Mouse (Mus musculus) erythroblast, embryonic 14.5 days (primary cell): ENCODE data around the gene Fbxw4. TPM values are rescaled to one million over a fixed set of nuclear protein-coding genes. Genes with fewer than 3 reads are reported as not detected.

Experiments
- H3K27me3 ChIP-seq: 2 replicates; pipeline ENCODE4 v1.6.1; 2012; ENCODE audit warnings: inconsistent platforms; ENCODE audit not compliant: control insufficient read depth
- H3K36me3 ChIP-seq: 2 replicates; pipeline ENCODE4 v1.6.1; 2012; ENCODE audit warnings: mild to moderate bottlenecking, inconsistent platforms; ENCODE audit not compliant: control insufficient read depth
- H3K4me1 ChIP-seq: 2 replicates; pipeline ENCODE4 v1.6.1; 2012; ENCODE audit warnings: inconsistent platforms; ENCODE audit not compliant: control insufficient read depth
- H3K4me3 ChIP-seq: replicated peaks from 2 replicates; pipeline ENCODE3; 2012; ENCODE audit warnings: moderate library complexity, mild to moderate bottlenecking, inconsistent platforms
- H3K9me3 ChIP-seq: 2 replicates; pipeline ENCODE4 v1.6.1; 2012; ENCODE audit warnings: low read length, inconsistent platforms, mixed read lengths; ENCODE audit not compliant: control insufficient read depth
- GATA1 ChIP-seq: IDR thresholded peaks from 2 replicates; pipeline ENCODE4 v1.6.1; 2012; ENCODE audit warnings: low read length, inconsistent platforms, mixed read lengths
- TAL1 ChIP-seq: IDR thresholded peaks from 3 replicates; pipeline ENCODE4 v1.6.1; 2012; ENCODE audit warnings: low read length, inconsistent platforms, mixed read lengths
- polyA plus RNA-seq: library from polyadenylated mRNA; stranded (reverse); fragments of >175 nt; gene quantifications from 2 replicates; pipeline ENCODE4 v1.2.3, GENCODE M21; 2012

The Fbxw4 gene
- polyA plus RNA-seq, 1 experiment: 8.5 TPM

GRCm38 (mm10) chr19:45680495-45681130 lies 20.5 kb upstream of the Fbxw4 start:
- Histone ChIP-seq H3K27me3 (peaks cover 33% of the 10 kb centered on the region), H3K36me3 (no peaks in the 10 kb centered on the region), H3K4me1 (peaks cover 25% of the 10 kb centered on the region), H3K9me3 (no peaks in the 10 kb centered on the region), H3K4me3 (no peak overlapping the region)
- no peak for TF ChIP-seq GATA1

GRCm38 (mm10) chr19:45676723-45677269 lies 16.7 kb upstream of the Fbxw4 start:
- H3K36me3 ChIP-seq: no peaks in the 10 kb centered on the region
- H3K4me3 ChIP-seq: peak overlapping the region; percentile 66
- H3K27me3 ChIP-seq: peaks cover 62% of the 10 kb centered on the region
- no peaks in the 10 kb centered on the region for H3K9me3 ChIP-seq
- peaks cover 31% of the 10 kb centered on the region for H3K4me1 ChIP-seq
- TF ChIP-seq TAL1 (no peak), GATA1 (no peak)

- Histone ChIP-seq H3K9me3 (no peaks in the 10 kb centered on the region), H3K27me3 (peaks cover 58% of the 10 kb centered on the region), H3K4me3 (peak overlapping the region; percentile 66), H3K4me1 (peaks cover 27% of the 10 kb centered on the region), H3K36me3 (no peaks in the 10 kb centered on the region)
- TF ChIP-seq TAL1: no peak
- TF ChIP-seq GATA1: no peak
Observed at GRCm38 (mm10) chr19:45675720-45676581, 15.8 kb upstream of the Fbxw4 start.

DNA sequence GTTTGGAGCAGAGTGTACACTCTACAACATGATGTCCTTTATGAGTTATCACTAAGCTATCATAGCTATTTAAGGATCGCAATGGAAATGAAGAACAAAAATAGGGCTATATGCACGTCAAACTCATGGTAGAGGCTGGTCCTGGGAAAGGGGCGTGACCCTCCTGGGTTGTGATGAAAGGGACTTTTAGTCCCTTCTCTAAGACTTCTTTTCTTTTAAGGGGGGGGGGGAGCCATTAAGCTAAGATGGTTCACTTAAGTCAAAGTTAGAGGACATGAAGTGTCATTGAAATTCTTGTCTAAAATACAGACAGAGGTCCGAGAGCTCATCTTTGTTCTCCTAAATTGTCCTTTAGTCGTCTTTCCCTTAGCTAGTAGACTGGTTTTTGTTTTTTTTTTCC lies 15.1 kb upstream of the Fbxw4 start:
- Histone ChIP-seq H3K4me3 (peak overlapping the region; percentile 66), H3K4me1 (peaks cover 19% of the 10 kb centered on the region), H3K36me3 (no peaks in the 10 kb centered on the region), H3K9me3 (no peaks in the 10 kb centered on the region), H3K27me3 (peaks cover 58% of the 10 kb centered on the region)
- TF ChIP-seq GATA1 (no peak), TAL1 (no peak)

GRCm38 (mm10) chr19:45672971-45673370 lies 12.9 kb upstream of the Fbxw4 start:
- no peaks in the 10 kb centered on the region for H3K9me3 ChIP-seq
- TF ChIP-seq TAL1: no peak
- no peak for TF ChIP-seq GATA1
- H3K27me3 ChIP-seq: peaks cover 53% of the 10 kb centered on the region
- no peak overlapping the region for H3K4me3 ChIP-seq
- H3K4me1 ChIP-seq: peaks cover 19% of the 10 kb centered on the region
- H3K36me3 ChIP-seq: no peaks in the 10 kb centered on the region

DNA sequence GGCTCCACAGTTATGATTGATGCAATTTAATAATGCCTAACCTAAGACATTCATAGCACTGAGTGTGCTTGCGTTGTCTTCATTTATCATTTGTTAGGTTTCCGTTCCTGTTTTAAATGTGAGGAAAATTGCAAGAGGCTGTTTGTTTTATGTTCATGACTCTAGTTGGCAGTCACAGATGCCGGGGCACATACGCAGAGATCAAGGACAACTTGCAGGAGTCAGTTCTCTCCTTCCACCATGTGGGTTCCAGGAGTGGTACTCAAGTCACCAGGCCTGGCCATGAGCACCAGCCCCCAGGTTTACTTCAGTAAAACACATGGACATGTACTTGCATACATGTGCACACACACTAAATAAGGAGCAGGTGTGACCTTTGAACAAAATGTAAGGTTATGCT lies 8.9 kb upstream of the Fbxw4 start:
- Histone ChIP-seq H3K36me3 (no peaks in the 10 kb centered on the region), H3K4me1 (no peaks in the 10 kb centered on the region), H3K4me3 (no peak overlapping the region), H3K27me3 (peaks cover 24% of the 10 kb centered on the region), H3K9me3 (no peaks in the 10 kb centered on the region)
- TF ChIP-seq GATA1: no peak
- no peak for TF ChIP-seq TAL1

DNA sequence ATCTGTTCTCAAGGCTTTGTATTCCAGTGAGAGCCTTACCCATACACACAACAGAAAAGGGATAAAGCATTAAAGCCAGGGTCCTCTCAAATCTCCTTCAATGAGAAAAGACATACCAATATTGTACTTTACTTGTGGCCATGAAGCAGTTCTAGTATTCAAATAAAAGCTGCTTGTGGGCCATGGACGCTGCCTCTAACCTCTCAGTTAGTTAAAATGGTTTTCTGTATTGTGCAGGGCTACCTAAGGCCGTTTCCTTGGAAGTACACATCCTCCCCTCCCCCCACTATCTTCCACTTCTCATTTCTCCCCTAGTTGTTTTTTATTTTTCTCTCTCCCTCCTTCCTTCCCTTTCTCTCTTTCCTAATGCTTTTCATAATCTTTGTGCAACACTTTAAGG lies 3.7 kb upstream of the Fbxw4 start:
- peaks cover 2% of the 10 kb centered on the region; the same call in 1 of the 2 replicates for H3K36me3 ChIP-seq
- no peak overlapping the region for H3K4me3 ChIP-seq
- H3K4me1 ChIP-seq: peaks cover 17% of the 10 kb centered on the region
- TF ChIP-seq GATA1 (no peak), TAL1 (no peak)
- no peaks in the 10 kb centered on the region for H3K27me3 ChIP-seq
- H3K9me3 ChIP-seq: no peaks in the 10 kb centered on the region

DNA sequence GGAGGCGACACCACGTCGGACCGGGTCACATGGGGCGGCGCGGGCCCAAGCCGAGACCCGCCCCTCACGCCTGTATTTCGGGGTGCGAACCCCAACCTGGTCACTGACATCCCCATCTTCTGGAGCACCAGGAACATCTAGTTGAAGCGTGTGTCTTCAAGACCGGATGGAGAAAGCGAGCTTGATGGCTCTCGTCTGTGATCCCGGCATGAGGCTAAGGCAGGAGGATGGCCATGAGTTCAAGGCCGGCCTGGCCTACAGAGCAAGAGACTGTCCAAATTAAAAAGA lies 335 bp upstream of the Fbxw4 start:
- no peak for TF ChIP-seq TAL1
- TF ChIP-seq GATA1: no peak
- Histone ChIP-seq H3K27me3 (no peaks in the 10 kb centered on the region), H3K4me3 (peak overlapping the region; percentile 99), H3K9me3 (no peaks in the 10 kb centered on the region), H3K4me1 (peaks cover 43% of the 10 kb centered on the region), H3K36me3 (peaks cover 16% of the 10 kb centered on the region)

- no peak for TF ChIP-seq TAL1
- no peak for TF ChIP-seq GATA1
- Histone ChIP-seq H3K27me3 (no peaks in the 10 kb centered on the region), H3K9me3 (no peaks in the 10 kb centered on the region), H3K4me3 (peak overlapping the region; percentile 99), H3K4me1 (peaks cover 49% of the 10 kb centered on the region), H3K36me3 (peaks cover 17% of the 10 kb centered on the region)
Observed at GRCm38 (mm10) chr19:45659301-45659737, 793 bp downstream of the Fbxw4 start.
